In the genomic region with DNA sequence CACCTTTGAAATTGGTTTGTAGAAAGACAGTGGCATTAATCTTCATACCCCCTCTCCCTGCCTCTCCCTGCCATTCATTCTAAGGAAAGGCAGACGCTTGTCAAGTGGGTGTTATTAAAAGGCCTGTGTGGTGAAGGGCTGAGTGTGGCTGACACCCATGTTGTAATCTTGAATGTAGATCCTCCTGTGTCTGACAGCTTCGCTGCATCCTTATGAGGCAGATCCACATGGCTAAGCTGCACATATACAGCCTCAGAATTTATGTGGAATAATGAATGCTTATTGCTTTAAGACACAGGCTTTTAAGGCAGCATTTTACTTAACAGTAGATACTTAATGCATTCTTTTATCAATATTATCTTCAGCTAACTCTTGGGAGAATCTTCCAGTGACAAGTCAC, we compare ENCODE assay signal across 22 mouse cellular contexts.
A peak's percentile ranks its signal among the peaks of the same experiment; 100 is the strongest.
DNase-seq lines count a peak whose midpoint lies in the region; ATAC-seq lines count a peak whose summit lies in the region.
"Had no signal": no experiment of that assay in that cellular context is flagged by ENCODE, and none has a peak within 500 bp of the region (broad histone marks: within the 10 kb centered on the region; RNA-seq: fewer than 3 reads in every experiment).

No protein-coding gene starts in this region.

- no peaks in the 10 kb centered on the region for H3K27me3 ChIP-seq in forebrain, embryonic 13.5 days
- no peaks in the 10 kb centered on the region for H3K27me3 ChIP-seq in forebrain, embryonic 10.5 days (ENCODE audit: poor library complexity, severe bottlenecking)
- no peaks in the 10 kb centered on the region for H3K27me3 ChIP-seq in forebrain, embryonic 16.5 days (replicated peaks; ENCODE audit: control insufficient read depth, insufficient read depth, low read length)
- no peaks in the 10 kb centered on the region for H3K27me3 ChIP-seq in forebrain, embryonic 12.5 days
- no peaks in the 10 kb centered on the region for H3K27me3 ChIP-seq in hindbrain, embryonic 14.5 days (ENCODE audit: control insufficient read depth, insufficient read depth, low read length)
- H3K27me3 ChIP-seq in hindbrain, embryonic 13.5 days, result no peaks in the 10 kb centered on the region
- H3K27me3 ChIP-seq: embryonic facial prominence, embryonic 12.5 days; Patski had no signal

- ATAC-seq in forebrain, embryonic 13.5 days, result peak; percentile 55
- peak; percentile 68 for ATAC-seq in forebrain, embryonic 16.5 days
- ATAC-seq in forebrain, embryonic 12.5 days (ENCODE audit: low FRiP score), result no peak
- ATAC-seq in hindbrain, embryonic 14.5 days (ENCODE audit: low FRiP score), result 0 out of 2 replicates have a peak, but pooled peaks have one; percentile 48
- ATAC-seq in hindbrain, embryonic 13.5 days (ENCODE audit: low FRiP score), result no peak
- ATAC-seq: activated CD4-positive, CD25-positive, alpha-beta regulatory T cell, adult 4 months; CD4-positive, CD25-positive, alpha-beta regulatory T cell, adult 4 months; Patski had no signal

- H3K4me1 ChIP-seq in forebrain, embryonic 13.5 days, result no peaks in the 10 kb centered on the region
- no peaks in the 10 kb centered on the region for H3K4me1 ChIP-seq in forebrain, embryonic 10.5 days
- H3K4me1 ChIP-seq in forebrain, embryonic 16.5 days (replicated peaks; ENCODE audit: control insufficient read depth, insufficient read depth, low read length), result no peaks in the 10 kb centered on the region
- no peaks in the 10 kb centered on the region for H3K4me1 ChIP-seq in forebrain, embryonic 12.5 days
- no peaks in the 10 kb centered on the region for H3K4me1 ChIP-seq in hindbrain, embryonic 14.5 days (replicated peaks; ENCODE audit: control insufficient read depth, insufficient read depth, low read length)
- H3K4me1 ChIP-seq in hindbrain, embryonic 13.5 days (replicated peaks), result no peaks in the 10 kb centered on the region
- H3K4me1 ChIP-seq: embryonic facial prominence, embryonic 10.5 days; embryonic facial prominence, embryonic 12.5 days had no signal

- H3K27ac ChIP-seq in forebrain, embryonic 13.5 days, result no peak overlapping the region
- H3K27ac ChIP-seq in forebrain, embryonic 10.5 days, result no peak overlapping the region
- H3K27ac ChIP-seq in forebrain, embryonic 16.5 days (ENCODE audit: low read length), result 0 out of 2 replicates have a peak overlapping the region, but pooled peaks have one; percentile 41
- no peak overlapping the region for H3K27ac ChIP-seq in forebrain, embryonic 12.5 days
- H3K27ac ChIP-seq in hindbrain, embryonic 14.5 days, result no peak overlapping the region
- no peak overlapping the region for H3K27ac ChIP-seq in hindbrain, embryonic 13.5 days
- H3K27ac ChIP-seq: embryonic facial prominence, embryonic 10.5 days; embryonic facial prominence, embryonic 12.5 days had no signal

- no peaks in the 10 kb centered on the region for H3K9me3 ChIP-seq in forebrain, embryonic 13.5 days (replicated peaks)
- no peaks in the 10 kb centered on the region for H3K9me3 ChIP-seq in forebrain, embryonic 10.5 days
- no peaks in the 10 kb centered on the region for H3K9me3 ChIP-seq in forebrain, embryonic 16.5 days (ENCODE audit: control insufficient read depth, low read length)
- no peaks in the 10 kb centered on the region for H3K9me3 ChIP-seq in forebrain, embryonic 12.5 days
- H3K9me3 ChIP-seq in hindbrain, embryonic 14.5 days (ENCODE audit: control insufficient read depth, low read length), result no peaks in the 10 kb centered on the region
- H3K9me3 ChIP-seq in hindbrain, embryonic 13.5 days, result no peaks in the 10 kb centered on the region
- H3K9me3 ChIP-seq: embryonic facial prominence, embryonic 10.5 days; embryonic facial prominence, embryonic 12.5 days had no signal

- no peak overlapping the region for H3K9ac ChIP-seq in forebrain, embryonic 13.5 days
- no peak overlapping the region for H3K9ac ChIP-seq in forebrain, embryonic 16.5 days (replicated peaks; ENCODE audit: low read depth, low read length)
- H3K9ac ChIP-seq in forebrain, embryonic 12.5 days, result no peak overlapping the region
- H3K9ac ChIP-seq in hindbrain, embryonic 14.5 days, result no peak overlapping the region
- no peak overlapping the region for H3K9ac ChIP-seq in hindbrain, embryonic 13.5 days
- H3K9ac ChIP-seq: embryonic facial prominence, embryonic 12.5 days had no signal

- no peak for DNase-seq in forebrain, embryonic 10.5 days (ENCODE audit: extremely low spot score, low spot score)
- no peak for DNase-seq in hindbrain, embryonic 14.5 days (ENCODE audit: low spot score)
- DNase-seq: adrenal gland, adult 8-10 months; adrenal gland, postnatal 14 days; adrenal gland, postnatal 36 days; B cell, adult 2 months; cerebellum, adult 11 months; cerebellum, adult 18-20 months; cerebellum, adult 8-10 months; cerebellum, adult 9-11 months; cerebellum, postnatal 14 days; cerebellum, postnatal 36 days had no signal

- H3K4me3 ChIP-seq in forebrain, embryonic 13.5 days, result no peak overlapping the region
- no peak overlapping the region for H3K4me3 ChIP-seq in forebrain, embryonic 10.5 days
- no peak overlapping the region for H3K4me3 ChIP-seq in forebrain, embryonic 16.5 days (replicated peaks; ENCODE audit: low read length)
- H3K4me3 ChIP-seq in forebrain, embryonic 12.5 days (replicated peaks), result no peak overlapping the region
- no peak overlapping the region for H3K4me3 ChIP-seq in hindbrain, embryonic 14.5 days (replicated peaks; ENCODE audit: low read length)
- no peak overlapping the region for H3K4me3 ChIP-seq in hindbrain, embryonic 13.5 days
- H3K4me3 ChIP-seq: embryonic facial prominence, embryonic 10.5 days; embryonic facial prominence, embryonic 12.5 days had no signal

- no peak overlapping the region for H3K4me2 ChIP-seq in forebrain, embryonic 13.5 days
- H3K4me2 ChIP-seq in forebrain, embryonic 16.5 days (ENCODE audit: low read length), result no peak overlapping the region
- H3K4me2 ChIP-seq in forebrain, embryonic 12.5 days, result no peak overlapping the region
- no peak overlapping the region for H3K4me2 ChIP-seq in hindbrain, embryonic 14.5 days (replicated peaks)
- H3K4me2 ChIP-seq in hindbrain, embryonic 13.5 days, result no peak overlapping the region
- H3K4me2 ChIP-seq: embryonic facial prominence, embryonic 12.5 days had no signal

- 67% methylated on average over 2 of the region's 2 CpGs for WGBS in forebrain, embryonic 13.5 days
- WGBS in forebrain, embryonic 10.5 days, result 87% methylated on average over 2 of the region's 2 CpGs
- WGBS in forebrain, embryonic 16.5 days, result 76% methylated on average over 2 of the region's 2 CpGs
- WGBS in forebrain, embryonic 12.5 days, result 79% methylated on average over 2 of the region's 2 CpGs
- WGBS in hindbrain, embryonic 14.5 days, result 62% methylated on average over 2 of the region's 2 CpGs
- whole genome bisulfite sequencing in hindbrain, embryonic 13.5 days, result 81% methylated on average over 2 of the region's 2 CpGs

- H3K36me3 ChIP-seq in forebrain, embryonic 13.5 days (ENCODE audit: poor library complexity, severe bottlenecking), result no peaks in the 10 kb centered on the region
- H3K36me3 ChIP-seq in forebrain, embryonic 10.5 days (replicated peaks), result no peaks in the 10 kb centered on the region
- no peaks in the 10 kb centered on the region for H3K36me3 ChIP-seq in forebrain, embryonic 16.5 days (ENCODE audit: control insufficient read depth, insufficient read depth)
- no peaks in the 10 kb centered on the region for H3K36me3 ChIP-seq in forebrain, embryonic 12.5 days (replicated peaks)
- H3K36me3 ChIP-seq in hindbrain, embryonic 14.5 days (replicated peaks; ENCODE audit: control insufficient read depth, insufficient read depth), result no peaks in the 10 kb centered on the region
- no peaks in the 10 kb centered on the region for H3K36me3 ChIP-seq in hindbrain, embryonic 13.5 days
- H3K36me3 ChIP-seq: embryonic facial prominence, embryonic 10.5 days; embryonic facial prominence, embryonic 12.5 days; G1E had no signal

Comparison
In these comparisons a context has a peak if more than half of its experiments do, and no peak if none do; other contexts are left out.
1. ATAC-seq: peak in forebrain, embryonic 13.5 days (single experiment), forebrain, embryonic 16.5 days (single experiment) and hindbrain, embryonic 14.5 days (single experiment); none in forebrain, embryonic 12.5 days (single experiment) and hindbrain, embryonic 13.5 days (single experiment).